Mouse (Mus musculus) cerebellum, postnatal 4 days (tissue): ENCODE measurements around the gene Ppp1r12a.
A peak's percentile ranks its signal among the peaks of the same experiment; 100 is the strongest.

Experiments
- DNase-seq, 2 experiments: peaks; one replicate each; pipeline ENCODE4 v3.0.0; 2022; ENCODE audit warnings: low spot score in 2 of 2, mixed read lengths in 1 of 2

Gene Ppp1r12a

GRCm38 (mm10) chr10:108291688-108292471, 129.9 kb downstream of the Ppp1r12a start:
- no peak for DNase-seq

GRCm38 (mm10) chr10:108292651-108293050, 130.7 kb downstream of the Ppp1r12a start:
- DNase-seq, result no peak

DNA sequence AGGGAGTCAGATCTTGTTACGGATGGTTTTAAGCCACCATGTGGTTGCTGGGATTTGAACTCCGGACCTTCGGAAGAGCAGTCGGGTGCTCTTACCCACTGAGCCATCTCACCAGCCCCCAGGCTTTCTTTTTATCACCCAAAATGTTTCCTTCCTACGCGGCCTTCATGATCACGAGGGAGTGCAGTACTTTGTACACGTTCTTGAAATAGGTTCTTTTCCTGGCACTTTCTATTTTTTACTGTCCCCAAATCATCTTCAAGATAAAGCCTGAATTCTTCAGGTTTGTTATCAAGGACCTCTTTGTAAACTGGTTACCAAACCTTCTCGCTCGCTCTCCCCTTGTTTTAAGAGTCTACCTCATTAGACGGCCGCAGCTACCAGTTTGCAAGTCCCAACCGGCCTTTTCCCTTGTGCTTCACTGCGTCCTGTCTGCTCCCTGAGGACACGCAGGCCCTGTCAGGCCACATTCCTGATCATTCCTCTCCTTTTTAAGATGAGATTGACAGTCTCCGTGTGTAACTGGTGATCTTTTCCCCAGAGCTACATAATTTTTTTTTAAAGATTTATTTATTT, 131.7 kb downstream of the Ppp1r12a start:
- DNase-seq, result no peak

DNA sequence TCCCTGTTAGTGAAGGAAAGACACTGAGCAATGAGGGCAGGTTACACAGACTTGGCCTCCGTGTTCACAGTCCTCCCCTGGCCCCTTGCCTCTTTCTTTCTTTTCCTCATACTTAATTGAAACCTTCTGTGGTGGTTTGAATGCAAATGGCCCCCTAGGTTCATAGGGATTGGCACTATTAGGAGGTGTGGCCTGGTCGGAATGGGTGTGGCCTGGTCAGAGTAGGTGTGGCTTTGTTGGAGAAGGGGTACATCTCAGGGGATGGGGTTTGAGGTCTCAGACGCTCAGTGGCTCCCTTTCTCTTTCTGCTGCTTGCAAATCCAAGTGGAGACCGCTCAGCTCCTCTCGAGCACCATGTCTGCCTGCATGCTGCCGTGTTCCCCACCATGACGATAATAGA, 132.8 kb downstream of the Ppp1r12a start:
- DNase-seq, result no peak

DNA sequence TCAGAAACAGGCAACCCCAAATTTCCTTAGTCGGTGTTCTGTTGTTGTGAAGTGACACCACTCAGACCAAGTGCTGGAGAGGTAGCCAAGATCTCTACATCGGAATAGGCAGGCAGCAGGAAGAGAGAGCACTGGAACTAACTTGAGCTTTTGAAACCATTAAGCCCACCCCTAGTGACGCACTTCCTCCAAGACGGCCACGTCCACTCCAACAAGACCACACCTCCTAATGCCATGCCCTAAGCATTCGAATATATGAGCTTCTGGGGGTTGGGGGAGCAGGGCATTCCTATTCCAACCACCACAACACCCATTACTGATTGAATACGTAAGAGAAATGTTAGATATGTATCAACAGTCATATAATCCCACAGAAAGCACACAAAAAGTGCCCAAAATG, 134.5 kb downstream of the Ppp1r12a start:
- no peak for DNase-seq

GRCm38 (mm10) chr10:108298261-108298660, 136.3 kb downstream of the Ppp1r12a start:
- DNase-seq, result no peak

DNA sequence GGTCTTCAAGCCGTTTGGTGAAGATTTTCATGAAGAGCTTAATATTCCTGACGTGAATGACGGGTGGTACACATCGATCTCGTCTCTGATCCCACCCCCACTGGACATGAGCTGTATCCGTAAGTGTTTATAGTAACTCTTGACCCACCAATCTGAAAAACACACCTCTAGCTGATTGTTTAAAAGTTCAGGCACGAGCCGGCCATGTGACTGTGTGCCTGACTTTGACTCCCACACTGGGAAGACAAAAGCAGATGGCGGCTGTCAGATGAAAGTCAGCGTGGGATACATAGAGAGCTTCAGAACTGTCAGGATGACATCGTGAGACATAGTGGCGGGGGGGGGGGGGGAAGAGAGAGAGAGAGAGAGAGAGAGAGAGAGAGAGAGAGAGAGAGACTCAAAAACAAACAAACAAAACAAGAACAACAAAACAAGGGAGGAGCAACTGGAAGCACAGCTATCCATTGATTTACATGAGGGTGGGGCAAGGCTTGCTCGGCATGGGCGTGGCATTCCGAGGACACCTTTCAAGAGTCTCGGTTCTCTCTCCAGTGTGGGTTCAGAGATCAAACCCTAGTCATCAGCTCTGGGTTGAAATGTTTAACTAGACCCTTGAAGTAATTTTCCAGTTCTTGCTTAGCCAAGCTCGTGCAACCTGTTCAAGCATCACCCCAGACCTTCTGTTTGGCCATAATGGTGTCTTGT, 137.0 kb downstream of the Ppp1r12a start:
- no peak for DNase-seq

DNA sequence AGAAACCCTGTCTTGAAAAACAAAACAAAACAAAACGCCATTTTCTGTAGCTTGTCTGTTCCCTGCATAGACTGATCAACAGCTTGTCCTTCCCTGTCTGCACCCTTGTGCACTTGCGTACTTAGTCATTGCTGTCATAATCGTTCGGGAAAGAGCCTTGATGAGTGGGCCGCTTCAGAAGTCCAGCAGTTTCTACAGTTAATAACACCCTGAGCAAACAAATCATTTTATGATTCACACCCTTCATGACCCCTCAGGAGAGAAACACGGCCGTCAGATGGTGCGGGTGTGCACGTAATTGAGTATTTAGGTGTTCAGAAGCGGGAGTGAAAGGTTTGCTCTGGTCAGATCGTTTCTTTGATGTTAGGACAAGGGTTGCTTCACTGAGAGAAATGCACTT, 137.8 kb downstream of the Ppp1r12a start:
- no peak for DNase-seq

DNA sequence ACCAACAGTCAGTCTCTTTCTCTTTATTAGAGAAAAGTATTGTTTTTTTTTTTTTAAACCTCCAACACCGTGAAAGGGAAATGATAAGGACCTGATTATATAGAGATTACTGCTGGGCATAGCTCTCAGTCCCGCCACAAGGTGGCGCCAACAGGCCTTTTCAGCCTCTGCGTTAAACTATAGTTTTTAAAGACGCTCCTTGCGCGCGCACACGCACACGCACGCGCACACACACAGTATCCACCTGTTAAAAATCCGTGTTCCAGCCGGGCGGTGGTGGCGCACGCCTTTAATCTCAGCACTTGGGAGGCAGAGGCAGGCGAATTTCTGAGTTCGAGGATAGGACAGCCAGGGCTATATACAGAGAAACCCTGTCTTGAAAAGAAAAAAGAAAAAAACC, 138.8 kb downstream of the Ppp1r12a start:
- DNase-seq, result peak; percentile 59 to 77

DNA sequence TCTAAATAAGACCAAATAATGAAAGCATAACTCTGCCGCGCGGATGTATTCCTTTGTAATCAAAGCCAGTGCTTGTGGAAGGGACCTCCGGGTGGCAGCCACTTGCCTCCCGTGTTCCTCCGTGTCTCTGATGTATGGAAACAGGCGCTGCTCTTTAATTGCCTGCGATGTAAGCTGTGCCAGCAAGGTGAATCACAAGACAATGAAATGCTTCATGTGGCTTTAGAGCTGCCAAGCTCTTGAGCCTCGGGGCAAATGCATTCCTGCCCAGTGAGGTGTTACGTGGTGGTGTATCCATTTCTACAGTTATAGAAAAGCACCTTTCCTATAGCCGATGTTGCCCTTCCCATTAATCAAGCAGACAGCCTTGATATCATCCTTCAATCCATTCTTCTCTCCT, 145.8 kb downstream of the Ppp1r12a start:
- no peak for DNase-seq

GRCm38 (mm10) chr10:108310195-108310594, 148.2 kb downstream of the Ppp1r12a start:
- DNase-seq, result no peak

- no peak for DNase-seq
Observed at GRCm38 (mm10) chr10:108311396-108311795, 149.4 kb downstream of the Ppp1r12a start.

- DNase-seq, result no peak
Observed at GRCm38 (mm10) chr10:108313845-108314244, 151.9 kb downstream of the Ppp1r12a start.

DNA sequence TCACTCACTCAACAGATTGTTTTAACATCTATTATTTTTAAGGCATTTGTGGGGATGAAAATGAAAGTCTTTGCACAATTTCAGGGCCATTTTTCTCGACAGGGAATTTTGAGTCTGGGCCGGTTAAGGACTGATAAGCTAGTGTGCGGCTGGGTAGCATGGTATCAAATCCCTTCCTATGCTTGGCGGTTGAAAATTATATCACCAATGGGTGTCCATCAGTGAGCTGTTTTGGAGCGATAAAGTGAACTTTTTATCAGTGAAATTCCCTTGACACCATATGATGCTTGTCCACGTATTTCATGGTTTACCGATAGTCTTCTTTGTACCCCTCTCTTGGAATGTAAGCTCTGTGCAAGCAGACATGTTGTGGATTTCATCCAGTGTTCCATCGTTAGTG, 152.4 kb downstream of the Ppp1r12a start:
- no peak for DNase-seq

DNA sequence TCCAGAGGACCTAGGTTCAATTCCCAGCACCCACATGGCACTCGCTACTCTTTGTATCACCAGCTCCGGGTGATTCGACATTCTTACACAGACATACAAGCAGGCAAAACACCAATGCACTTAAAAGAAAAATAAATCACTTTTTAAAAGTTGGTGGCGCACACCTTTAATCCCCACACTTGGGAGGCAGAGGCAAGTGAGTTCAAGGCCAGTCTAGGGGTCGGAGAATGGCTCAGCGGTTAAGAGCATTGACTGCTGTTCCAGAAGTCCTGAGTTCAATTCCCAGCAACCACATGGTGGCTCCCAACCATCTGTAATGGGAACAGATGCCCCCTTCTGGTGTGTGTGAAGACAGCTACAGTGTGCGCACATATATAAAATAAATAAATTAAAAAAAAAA, 153.2 kb downstream of the Ppp1r12a start:
- no peak for DNase-seq

GRCm38 (mm10) chr10:108328356-108328755, 166.4 kb downstream of the Ppp1r12a start:
- DNase-seq, result no peak

DNA sequence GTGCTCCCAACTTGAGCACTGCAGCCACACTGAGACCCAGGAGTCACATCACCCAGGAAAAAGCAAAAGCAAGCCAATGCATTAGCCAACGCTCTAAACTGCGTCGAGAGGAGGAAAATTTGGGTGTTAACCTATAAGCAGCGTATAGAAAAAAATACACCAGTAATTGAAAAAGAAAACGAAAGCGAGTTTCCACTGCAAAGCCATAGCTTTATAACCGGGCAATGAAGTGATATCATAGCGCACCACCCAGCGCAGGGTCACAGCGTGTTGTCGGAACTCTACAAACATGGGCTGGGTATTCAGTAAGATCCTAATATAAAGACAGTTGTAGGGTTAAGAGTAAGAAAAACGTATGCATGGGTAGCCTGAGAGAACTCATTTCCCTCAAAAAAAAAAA, 167.0 kb downstream of the Ppp1r12a start:
- DNase-seq, result no peak

DNA sequence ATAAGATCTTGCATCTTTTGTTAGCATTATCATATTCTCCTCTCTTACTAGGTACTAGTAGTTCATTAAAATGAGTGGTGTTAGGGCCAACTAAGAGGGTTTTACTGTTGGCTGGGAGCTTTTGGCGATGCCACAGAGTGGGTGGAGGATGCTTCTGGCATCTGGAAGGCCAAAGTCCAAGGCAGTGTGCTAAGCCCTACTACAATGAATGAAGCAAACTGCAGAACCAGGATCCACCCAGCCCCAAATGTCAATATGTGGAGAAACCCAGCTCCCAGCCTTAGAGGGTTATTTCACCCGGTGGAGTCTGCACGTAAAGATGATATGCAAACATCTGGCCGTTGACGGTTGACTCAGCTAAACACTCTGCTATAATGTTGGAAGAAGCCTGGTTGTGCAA, 167.8 kb downstream of the Ppp1r12a start:
- no peak for DNase-seq

DNA sequence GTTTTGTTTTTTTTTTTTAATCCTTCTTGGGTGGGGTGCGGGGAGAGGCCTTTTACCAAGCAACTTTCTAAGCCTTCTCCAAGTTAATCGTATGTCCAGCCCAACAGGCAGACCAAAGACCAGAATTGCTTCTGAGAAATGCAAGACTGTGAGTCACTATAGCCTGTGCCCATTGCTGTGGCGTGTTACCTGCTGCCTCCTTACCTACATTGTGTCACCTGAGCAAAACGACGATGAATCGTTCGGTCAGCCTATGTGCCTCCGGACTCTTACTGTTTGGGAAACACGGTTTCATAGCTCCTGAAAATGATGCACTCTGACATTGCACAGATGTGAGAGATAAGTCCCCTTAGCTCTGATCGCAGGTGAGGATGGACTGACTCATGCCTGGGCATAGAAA, 169.0 kb downstream of the Ppp1r12a start:
- DNase-seq, result no peak

GRCm38 (mm10) chr10:108331784-108332561, 170.0 kb downstream of the Ppp1r12a start, which contains the start of gene Pawr:
Pawr (plus strand) TSS chr10:108332121.
- DNase-seq, result peak; percentile 30 to 55

DNA sequence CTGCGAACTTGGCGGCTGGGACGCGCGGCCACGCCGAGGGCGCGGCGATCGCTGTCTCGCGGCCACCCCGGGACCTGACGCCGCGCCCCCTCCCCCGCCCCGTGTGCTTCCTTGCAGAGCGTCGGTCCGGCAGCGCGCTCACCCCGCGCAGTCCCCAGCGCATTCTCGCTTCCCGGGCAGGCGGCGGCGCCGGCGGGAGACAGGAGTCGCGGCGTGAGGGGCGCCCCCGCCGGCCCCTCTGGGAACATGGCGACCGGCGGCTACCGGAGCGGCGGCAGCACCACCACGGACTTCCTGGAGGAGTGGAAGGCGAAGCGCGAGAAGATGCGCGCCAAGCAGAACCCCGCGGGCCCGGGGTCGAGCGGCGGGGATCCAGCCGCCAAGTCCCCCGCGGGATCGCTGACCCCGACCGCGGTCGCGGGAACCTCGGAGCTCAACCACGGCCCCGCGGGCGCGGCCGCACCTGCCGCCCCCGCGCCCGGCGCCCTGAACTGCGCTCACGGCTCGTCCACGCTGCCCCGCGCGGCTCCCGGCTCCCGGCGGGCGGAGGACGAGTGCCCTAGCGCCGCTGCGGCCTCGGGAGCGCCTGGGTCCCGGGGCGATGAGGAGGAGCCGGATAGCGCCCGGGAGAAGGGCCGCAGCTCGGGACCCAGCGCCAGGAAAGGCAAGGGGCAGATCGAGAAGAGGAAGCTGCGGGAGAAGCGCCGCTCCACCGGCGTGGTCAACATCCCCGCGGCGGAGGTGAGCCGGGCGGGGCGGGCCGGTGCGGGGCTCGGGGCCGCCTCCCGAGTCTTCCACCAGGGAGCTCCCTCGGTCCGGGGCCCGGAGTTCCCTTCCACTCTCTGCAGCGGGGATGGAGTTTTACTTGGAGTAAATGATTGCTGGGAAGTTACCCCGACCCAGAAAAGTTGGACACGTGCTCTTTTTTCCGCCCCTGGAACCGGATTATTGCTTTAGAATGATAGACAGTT, 170.9 kb downstream of the Ppp1r12a start:
- DNase-seq, result peak in 1 of 2 experiments; percentile 33
